Mouse (Mus musculus): Measurements from ENCODE around the gene Ankrd53. TPM values are rescaled to one million over a fixed set of nuclear protein-coding genes. Genes with fewer than 3 reads are reported as not detected.

The Ankrd53 gene
- total RNA-seq, 1 experiment from 2014 or later: not detected

Other genes with a start within 250 kb of the Ankrd53 start
- gene Actg2, start 226.4 kb upstream of the Ankrd53 start, total RNA-seq (2017): not detected in 2 replicates
- gene Stambp, start 189.9 kb upstream of the Ankrd53 start, total RNA-seq (2017): 3.8 and 4.8 TPM in 2 replicates
- not detected in 2 replicates for gene Clec4f, start 106.5 kb upstream of the Ankrd53 start, total RNA-seq (2017)
- not detected in 2 replicates for gene Cd207, start 84.8 kb upstream of the Ankrd53 start, total RNA-seq (2017)
- not detected in 2 replicates for gene Vax2, start 51.4 kb upstream of the Ankrd53 start, total RNA-seq (2017)
- not detected in 2 replicates for gene Atp6v1b1, start 19.7 kb upstream of the Ankrd53 start, total RNA-seq (2017)
- 30.7 and 34.7 TPM in 2 replicates for gene Tex261, start 13.2 kb downstream of the Ankrd53 start, total RNA-seq (2017)
- gene Nagk, start 32.3 kb downstream of the Ankrd53 start, total RNA-seq (2017): 18.2 and 18.4 TPM in 2 replicates
- gene Paip2b, start 69.1 kb downstream of the Ankrd53 start, total RNA-seq (2017): 26.9 and 27.5 TPM in 2 replicates
- 283 and 343 TPM in 2 replicates for gene Zfp638, start 104.5 kb downstream of the Ankrd53 start, total RNA-seq (2017)
- gene Dysf, start 245.9 kb downstream of the Ankrd53 start, total RNA-seq (2017): 0.12 TPM in 1 of 2 replicates, not detected in the other

All from neutrophil, adult 5-6 weeks (primary cell).